Mouse (Mus musculus) colon, adult 2 months (tissue): ENCODE measurements around the gene Gm20828. TPM values are rescaled to one million over a fixed set of nuclear protein-coding genes. Genes with fewer than 3 reads are reported as not detected.

Source experiments
- polyA plus RNA-seq: library from polyadenylated mRNA; depleted of rRNA; stranded (reverse); fragments of >200 nt; gene quantifications from 2 replicates; pipeline ENCODE4 v1.2.3, GENCODE M21; 2012; rRNA removed

Gene Gm20828
- polyA plus RNA-seq, result not detected in 2 replicates

GRCm38 (mm10) chrY:11199274-11199673, at the start of gene Gm20828:
TSS of gene Gm20828 (minus strand) at chrY:11199374.

